Mouse (Mus musculus) heart, postnatal 36 days (tissue): ENCODE results near the gene Gm6583. TPM values are rescaled to one million over a fixed set of nuclear protein-coding genes. Genes with fewer than 3 reads are reported as not detected.
A peak's percentile ranks its signal among the peaks of the same experiment; 100 is the strongest.

ENCODE experiments used
- DNase-seq, 2 experiments: peaks; one replicate each; pipeline ENCODE4 v3.0.0; 2021 to 2022
- intact Hi-C: fragments of 180-260 bp; cut with DNase I; formaldehyde crosslinking; loops from one replicate; pipeline ENCODE4 v1.15.1; 2025
- total RNA-seq, 2 experiments: library from RNA; stranded (reverse); gene quantifications; 2 replicates each; pipeline ENCODE4 v1.2.3; 2021

Gm6583 gene
- total RNA-seq, 2 experiments from 2014 or later: 0.17 TPM; not detected in 1

- intact Hi-C loops: no loop called here
- DNase-seq: no peak
These were observed 13.5 kb upstream of the Gm6583 start for GRCm38 (mm10) chr5:112369326-112369725.

GRCm38 (mm10) chr5:112368666-112369065, 12.8 kb upstream of the Gm6583 start:
- intact Hi-C loops: no loop called here
- no peak for DNase-seq

- intact Hi-C loops: no loop called here
- DNase-seq: no peak
These were observed 12.1 kb upstream of the Gm6583 start for GRCm38 (mm10) chr5:112367929-112368328.

DNA sequence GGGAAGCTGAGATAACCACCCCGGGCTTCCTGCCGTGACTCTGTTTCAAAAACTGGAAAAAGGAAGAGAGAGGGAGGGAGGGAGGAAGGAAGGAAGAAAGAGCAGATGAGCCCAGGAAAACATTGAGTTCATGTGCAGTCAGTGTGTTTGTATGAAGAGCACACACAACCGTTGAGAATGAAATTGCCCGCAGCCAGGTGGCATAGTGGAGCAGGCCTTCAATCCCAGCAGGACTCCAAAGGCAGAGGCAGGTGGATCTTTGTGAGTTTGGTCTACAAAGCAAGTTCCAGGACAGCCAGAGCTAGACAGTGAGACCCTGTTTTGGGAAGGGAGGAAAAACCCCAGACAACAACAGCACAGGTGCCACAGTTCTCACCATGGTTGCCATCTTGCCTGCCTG, 11.5 kb upstream of the Gm6583 start:
- DNase-seq: no peak
- intact Hi-C loops: no loop called here

- intact Hi-C loops: no loop called here
- no peak for DNase-seq
These were observed 11.0 kb upstream of the Gm6583 start for GRCm38 (mm10) chr5:112366879-112367278.

GRCm38 (mm10) chr5:112364184-112364797, 8.5 kb upstream of the Gm6583 start:
- DNase-seq: no peak
- intact Hi-C loops: no loop called here

- intact Hi-C loops: no loop called here
- no peak for DNase-seq
These were observed 4.2 kb upstream of the Gm6583 start for GRCm38 (mm10) chr5:112360077-112360476.

DNA sequence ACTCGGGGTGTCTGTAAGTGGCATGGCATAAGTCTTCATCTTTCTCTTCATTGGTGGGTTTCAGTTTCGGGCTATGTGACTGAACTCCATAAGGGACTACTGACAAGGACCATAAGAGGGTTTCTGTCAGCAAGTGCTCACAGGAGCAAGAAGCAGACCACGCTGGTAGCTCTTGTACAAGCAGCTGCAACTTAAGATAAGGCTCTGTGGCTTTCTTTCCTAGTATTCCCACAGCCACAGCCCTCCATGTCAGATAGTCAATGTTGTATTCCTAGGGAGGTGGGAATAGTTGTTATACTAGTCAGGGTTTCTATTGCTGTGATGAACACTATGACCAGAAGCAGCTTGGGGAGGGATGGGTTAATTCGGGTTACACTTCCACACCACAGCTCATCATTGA, 3.7 kb upstream of the Gm6583 start:
- DNase-seq: no peak
- intact Hi-C loops: no loop called here

DNA sequence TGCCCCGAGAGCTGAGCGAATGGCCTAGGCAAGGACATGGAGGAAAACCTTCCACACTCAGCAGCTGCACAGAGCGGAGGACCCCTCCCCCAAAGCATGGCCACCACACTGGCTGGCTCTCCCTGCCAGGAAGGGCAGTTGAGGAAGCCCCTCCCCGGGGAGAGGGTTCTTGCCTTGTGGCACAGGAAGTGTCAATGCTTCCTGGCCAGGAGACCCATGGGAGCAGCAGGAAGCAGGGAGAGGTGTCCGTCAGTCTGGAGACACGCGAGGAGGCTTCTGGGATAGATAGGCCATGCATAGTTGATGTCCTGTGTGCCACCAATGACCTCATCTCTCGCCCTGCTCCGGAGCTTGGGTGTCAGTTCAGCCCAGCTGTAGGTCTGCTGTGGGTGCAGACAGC, 489 bp upstream of the Gm6583 start:
- peak in 1 of 2 experiments; percentile 11 for DNase-seq
- intact Hi-C loops: loop anchor here (1.0 kb wide), 1 partner anchor 85 kb away; no protein-coding TSS in a partner anchor

DNA sequence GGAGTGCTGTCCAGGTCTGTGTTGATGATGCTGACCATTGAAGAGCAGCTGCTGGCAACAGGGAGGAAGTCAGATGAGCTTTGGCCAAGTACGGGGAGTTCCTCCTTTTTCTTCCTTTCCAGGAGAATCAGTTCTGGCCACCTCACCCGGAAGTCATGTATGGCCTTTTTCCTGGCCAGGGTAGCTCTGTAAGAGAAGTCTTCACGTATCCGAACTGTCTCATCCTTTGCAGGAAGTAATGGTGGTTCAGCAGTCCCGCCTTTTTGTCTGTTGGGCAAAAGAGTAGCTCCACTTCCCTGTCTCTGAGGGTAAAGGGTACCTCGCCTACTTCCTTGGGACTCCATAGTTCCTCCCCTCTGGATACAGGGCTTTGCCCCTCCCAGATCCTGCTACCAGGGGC, 340 bp downstream of the Gm6583 start:
- intact Hi-C loops: no loop called here
- peak in 1 of 2 experiments; percentile 16 for DNase-seq

- intact Hi-C loops: no loop called here
- DNase-seq: no peak
These were observed 6.7 kb downstream of the Gm6583 start for GRCm38 (mm10) chr5:112349169-112349568.

GRCm38 (mm10) chr5:112346211-112346965, 9.4 kb downstream of the Gm6583 start:
- intact Hi-C loops: no loop called here
- peak in 1 of 2 experiments; percentile 11 for DNase-seq

DNA sequence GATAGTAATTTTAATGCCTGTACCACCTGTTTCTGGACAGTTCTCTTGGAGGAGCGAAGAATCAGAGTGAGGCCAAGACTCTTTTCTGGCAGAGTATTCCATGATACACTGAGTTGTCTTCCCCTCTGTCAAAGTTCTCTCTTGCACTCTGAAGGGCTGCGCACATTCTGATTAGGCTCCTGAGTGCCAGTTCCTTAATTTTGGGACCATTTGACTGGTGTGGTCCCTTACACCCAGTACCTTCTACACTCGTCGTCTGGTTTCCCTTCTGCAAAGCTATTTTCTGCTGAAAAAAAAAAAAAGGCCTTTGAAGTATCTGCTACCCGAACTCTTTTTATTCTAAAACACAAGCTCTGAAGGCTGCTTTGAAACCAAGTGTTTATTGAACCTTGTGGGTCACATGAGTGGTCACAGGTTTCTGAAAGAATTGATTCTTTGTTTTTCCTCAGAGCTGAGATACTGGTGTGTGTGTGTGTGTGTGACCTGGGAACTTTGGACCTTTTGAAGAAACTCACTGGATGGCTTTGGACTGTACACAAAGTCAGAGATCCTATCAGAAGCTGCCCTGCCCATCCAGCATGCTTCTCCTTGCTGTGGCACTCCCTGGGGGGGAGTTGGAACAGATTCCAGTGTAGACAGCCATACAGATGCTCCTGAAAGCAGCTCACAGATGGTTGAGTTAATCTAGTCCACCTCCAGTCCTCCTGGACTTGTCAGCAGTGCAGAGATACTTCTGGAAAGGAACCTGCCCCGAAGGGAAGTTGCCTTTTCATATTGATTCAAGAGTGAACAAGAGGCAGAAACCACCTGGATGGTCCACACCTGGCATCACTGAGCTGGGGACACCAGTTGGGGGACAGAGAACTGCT, 11.5 kb downstream of the Gm6583 start:
- DNase-seq: no peak
- intact Hi-C loops: loop anchor here (5.0 kb wide), 2 partner anchors 67 to 83 kb away; partner anchors contain the start of gene Tpst2

DNA sequence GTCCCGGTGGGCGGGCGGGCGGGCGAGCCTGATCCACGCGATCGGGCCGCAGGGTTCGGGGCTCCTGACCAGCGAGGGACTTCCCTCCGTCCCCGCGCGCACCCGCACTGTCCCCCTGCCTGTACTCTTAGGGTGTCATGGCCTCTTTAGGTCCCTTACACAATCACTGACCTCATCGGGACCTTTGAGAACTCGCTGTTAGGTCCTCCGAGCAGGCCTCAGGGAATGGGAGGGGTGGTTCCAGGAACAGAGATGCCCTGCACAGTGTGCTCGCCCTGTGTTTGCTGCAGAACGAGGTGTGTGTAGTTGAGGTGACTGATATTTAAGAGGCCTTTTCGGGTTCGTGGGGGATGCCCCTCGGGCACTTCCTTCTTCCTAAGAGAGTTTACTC, 12.6 kb downstream of the Gm6583 start:
- intact Hi-C loops: loop anchor here (5.0 kb wide), 2 partner anchors 66 to 84 kb away; partner anchors contain the start of gene Tpst2
- DNase-seq: no peak

DNA sequence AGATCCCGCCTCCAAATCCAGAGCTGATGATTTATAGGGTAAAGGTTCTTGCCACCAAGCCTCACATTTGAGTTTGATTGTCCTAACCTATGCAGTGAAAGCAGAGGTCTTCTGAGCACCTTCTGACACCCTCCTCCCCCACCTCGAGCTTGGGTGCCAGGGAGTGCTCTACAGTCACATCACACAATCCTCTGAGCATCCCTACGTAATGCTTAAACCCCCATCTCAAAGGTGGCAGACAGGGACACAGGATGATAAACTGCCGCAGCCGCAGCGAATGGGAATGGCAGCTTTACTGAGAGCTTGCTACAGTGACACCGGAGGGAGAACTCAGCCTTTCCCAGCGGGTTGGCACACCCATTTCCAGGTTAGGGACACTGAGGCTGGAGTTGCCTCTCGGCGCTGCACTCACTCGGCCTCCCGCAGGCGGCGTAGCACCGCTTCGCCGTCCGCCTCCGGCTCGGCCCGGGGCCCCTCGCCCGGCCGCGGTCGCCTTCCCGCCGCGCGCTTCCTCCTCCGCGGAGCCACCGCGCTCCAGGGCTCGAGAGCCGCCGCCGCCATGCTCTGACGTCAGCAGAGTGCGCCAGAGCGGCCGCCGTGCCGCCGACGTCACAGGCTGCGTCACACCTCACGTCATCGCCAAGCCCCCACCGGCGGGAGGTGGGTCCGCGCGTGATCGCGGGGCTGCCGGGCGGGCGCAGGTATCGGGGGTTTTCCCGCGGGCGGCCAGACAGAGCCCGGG, 13.2 kb downstream of the Gm6583 start, which contains the start of the genes Srrd and Hps4:
TSS of gene Srrd (minus strand) at position 578 of the 742 bp plus-strand sequence.
TSS of gene Hps4 (plus strand) at position 621 of the 742 bp plus-strand sequence.
- peak; percentile 91 to 93 for DNase-seq
- intact Hi-C loops: loop anchor here (1.0 to 5.0 kb wide), 3 partner anchors 16 to 85 kb away; partner anchors contain the start of genes Tfip11 and Tpst2

DNA sequence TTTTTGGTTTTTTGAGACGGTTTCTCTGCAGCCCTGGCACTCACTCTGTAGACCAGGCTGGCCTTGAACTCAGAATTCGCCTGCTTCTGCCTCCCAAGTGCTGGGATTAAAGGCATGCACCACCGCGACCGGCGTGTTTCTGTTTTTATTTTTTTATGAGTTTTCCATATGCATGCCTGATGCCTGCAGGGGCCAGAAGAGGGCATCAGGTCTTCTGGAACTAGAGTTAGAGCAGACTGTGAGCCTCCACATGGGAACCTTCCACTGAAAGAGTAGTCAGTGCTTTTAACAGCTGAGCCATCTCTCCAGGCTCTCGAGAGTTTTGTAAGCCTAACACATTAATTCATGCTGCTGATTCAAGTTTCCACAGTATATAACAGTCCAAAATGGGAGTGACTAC, 16.6 kb downstream of the Gm6583 start:
- intact Hi-C loops: no loop called here
- DNase-seq: no peak

DNA sequence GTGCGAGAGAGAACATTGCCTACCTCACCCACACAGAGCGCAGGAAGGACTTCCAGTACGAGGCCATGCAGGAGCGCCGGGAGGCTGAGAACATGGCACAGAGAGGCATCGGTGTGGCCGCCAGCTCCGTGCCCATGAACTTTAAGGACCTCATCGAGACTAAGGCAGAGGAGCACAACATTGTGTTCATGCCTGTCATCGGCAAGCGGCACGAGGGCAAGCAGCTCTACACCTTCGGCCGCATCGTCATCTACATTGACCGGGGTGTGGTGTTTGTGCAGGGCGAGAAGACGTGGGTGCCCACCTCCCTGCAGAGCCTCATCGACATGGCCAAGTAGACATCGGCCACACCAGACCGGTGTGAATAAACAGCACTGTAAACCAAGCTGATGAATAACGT, 18.8 kb downstream of the Gm6583 start:
- intact Hi-C loops: no loop called here
- DNase-seq: no peak

- DNase-seq: peak; percentile 54 to 71
- intact Hi-C loops: loop anchor here (1.0 kb wide), 1 partner anchor 95 kb away; no protein-coding TSS in a partner anchor
These were observed 20.4 kb downstream of the Gm6583 start for GRCm38 (mm10) chr5:112335473-112335872.

GRCm38 (mm10) chr5:112329805-112330564, 25.8 kb downstream of the Gm6583 start:
- intact Hi-C loops: no loop called here
- no peak for DNase-seq
